Mouse (Mus musculus): ENCODE measurements at regions not wholly inside any gene's neighbourhood (a gene's known extent, or its start where the extent isn't known, plus 50 kb on each side); places are given as distances from the start of the nearest gene placed in this dataset.

GRCm38 (mm10) chr7:71500719-71501118 lies 149.4 kb upstream of the Gm10295 start:
- ATAC-seq (no peak; the same call in 1 of the 2 replicates), DNase-seq (ENCODE audit: low spot score) (peak; percentile 35)
- Histone ChIP-seq H3K4me3 (ENCODE audit: low read depth, low read length) (no peak overlapping the region), H3K36me3 (ENCODE audit: insufficient read depth, low read length) (no peaks in the 10 kb centered on the region), H3K27ac (ENCODE audit: low read length) (no peak overlapping the region), H3K4me2 (replicated peaks; ENCODE audit: low read depth, low read length) (no peak overlapping the region), H3K9ac (replicated peaks; ENCODE audit: low read depth) (no peak overlapping the region), H3K4me1 (ENCODE audit: insufficient read depth, low read depth, low read length) (no peaks in the 10 kb centered on the region), H3K9me3 (ENCODE audit: low read length) (no peaks in the 10 kb centered on the region), H3K27me3 (replicated peaks; ENCODE audit: insufficient read depth, low read length) (no peaks in the 10 kb centered on the region)
- TF ChIP-seq CTCF (IDR thresholded peaks at IDR 0.05) (no peak), EP300 (IDR thresholded peaks at IDR 0.05) (0 out of 2 replicates have a peak, but pooled peaks have one; percentile 21)
- WGBS: 24% methylated on average over 6 of the region's 6 CpGs

- TF ChIP-seq CTCF (IDR thresholded peaks at IDR 0.05) (no peak), EP300 (IDR thresholded peaks at IDR 0.05) (no peak)
- no peaks in the 10 kb centered on the region for H3K36me3 ChIP-seq (ENCODE audit: insufficient read depth, low read length)
- no peak overlapping the region for H3K4me3 ChIP-seq (ENCODE audit: low read depth, low read length)
- no peak overlapping the region for H3K9ac ChIP-seq (replicated peaks; ENCODE audit: low read depth)
- DNase-seq (ENCODE audit: low spot score) (peak; percentile 60), ATAC-seq (no peak)
- H3K4me2 ChIP-seq (replicated peaks; ENCODE audit: low read depth, low read length): no peak overlapping the region
- H3K4me1 ChIP-seq (ENCODE audit: insufficient read depth, low read depth, low read length): no peaks in the 10 kb centered on the region
- H3K27ac ChIP-seq (ENCODE audit: low read length): no peak overlapping the region
- WGBS: 39% methylated on average over 7 of the region's 7 CpGs
- no peaks in the 10 kb centered on the region for H3K9me3 ChIP-seq (ENCODE audit: low read length)
- H3K27me3 ChIP-seq (replicated peaks; ENCODE audit: insufficient read depth, low read length): no peaks in the 10 kb centered on the region
Observed at GRCm38 (mm10) chr7:71498123-71498522, 146.8 kb upstream of the Gm10295 start.

- H3K27ac ChIP-seq (ENCODE audit: low read length): no peak overlapping the region
- no peaks in the 10 kb centered on the region for H3K36me3 ChIP-seq (ENCODE audit: insufficient read depth, low read length)
- no peaks in the 10 kb centered on the region for H3K9me3 ChIP-seq (ENCODE audit: low read length)
- no peak overlapping the region for H3K4me3 ChIP-seq (ENCODE audit: low read depth, low read length)
- no peak overlapping the region for H3K9ac ChIP-seq (replicated peaks; ENCODE audit: low read depth)
- no peaks in the 10 kb centered on the region for H3K4me1 ChIP-seq (ENCODE audit: insufficient read depth, low read depth, low read length)
- TF ChIP-seq CTCF (IDR thresholded peaks at IDR 0.05): no peak
- TF ChIP-seq EP300 (IDR thresholded peaks at IDR 0.05): no peak
- no peak for ATAC-seq
- WGBS: 69% methylated on average over 4 of the region's 4 CpGs
- H3K4me2 ChIP-seq (replicated peaks; ENCODE audit: low read depth, low read length): no peak overlapping the region
- DNase-seq (ENCODE audit: low spot score): no peak
- H3K27me3 ChIP-seq (replicated peaks; ENCODE audit: insufficient read depth, low read length): no peaks in the 10 kb centered on the region
Observed at GRCm38 (mm10) chr7:71491128-71491527, 139.8 kb upstream of the Gm10295 start.

- Histone ChIP-seq H3K27me3 (replicated peaks; ENCODE audit: insufficient read depth, low read length) (no peaks in the 10 kb centered on the region), H3K4me1 (ENCODE audit: insufficient read depth, low read depth, low read length) (no peaks in the 10 kb centered on the region), H3K27ac (ENCODE audit: low read length) (no peak overlapping the region), H3K9me3 (ENCODE audit: low read length) (no peaks in the 10 kb centered on the region), H3K4me2 (replicated peaks; ENCODE audit: low read depth, low read length) (no peak overlapping the region), H3K36me3 (ENCODE audit: insufficient read depth, low read length) (no peaks in the 10 kb centered on the region), H3K4me3 (ENCODE audit: low read depth, low read length) (no peak overlapping the region), H3K9ac (replicated peaks; ENCODE audit: low read depth) (no peak overlapping the region)
- TF ChIP-seq CTCF (IDR thresholded peaks at IDR 0.05): no peak
- no peak for TF ChIP-seq EP300 (IDR thresholded peaks at IDR 0.05)
- ATAC-seq (no peak), DNase-seq (ENCODE audit: low spot score) (no peak)
- WGBS: 91% methylated on average over 7 of the region's 7 CpGs
Observed at GRCm38 (mm10) chr7:71488016-71488650, 136.8 kb upstream of the Gm10295 start.

- WGBS: 85% methylated on average over 4 of the region's 4 CpGs
- no peak overlapping the region for H3K27ac ChIP-seq (ENCODE audit: low read length)
- H3K9ac ChIP-seq (replicated peaks; ENCODE audit: low read depth): no peak overlapping the region
- no peak overlapping the region for H3K4me3 ChIP-seq (ENCODE audit: low read depth, low read length)
- H3K4me1 ChIP-seq (ENCODE audit: insufficient read depth, low read depth, low read length): peaks cover 4% of the 10 kb centered on the region; the same call in 1 of the 2 replicates
- no peaks in the 10 kb centered on the region for H3K9me3 ChIP-seq (ENCODE audit: low read length)
- no peaks in the 10 kb centered on the region for H3K27me3 ChIP-seq (replicated peaks; ENCODE audit: insufficient read depth, low read length)
- TF ChIP-seq CTCF (IDR thresholded peaks at IDR 0.05) (no peak), EP300 (IDR thresholded peaks at IDR 0.05) (no peak)
- ATAC-seq (no peak; the same call in 1 of the 2 replicates), DNase-seq (ENCODE audit: low spot score) (peak; percentile 19)
- no peaks in the 10 kb centered on the region for H3K36me3 ChIP-seq (ENCODE audit: insufficient read depth, low read length)
- no peak overlapping the region for H3K4me2 ChIP-seq (replicated peaks; ENCODE audit: low read depth, low read length)
Observed at GRCm38 (mm10) chr7:71475383-71475782, 124.1 kb upstream of the Gm10295 start.

DNA sequence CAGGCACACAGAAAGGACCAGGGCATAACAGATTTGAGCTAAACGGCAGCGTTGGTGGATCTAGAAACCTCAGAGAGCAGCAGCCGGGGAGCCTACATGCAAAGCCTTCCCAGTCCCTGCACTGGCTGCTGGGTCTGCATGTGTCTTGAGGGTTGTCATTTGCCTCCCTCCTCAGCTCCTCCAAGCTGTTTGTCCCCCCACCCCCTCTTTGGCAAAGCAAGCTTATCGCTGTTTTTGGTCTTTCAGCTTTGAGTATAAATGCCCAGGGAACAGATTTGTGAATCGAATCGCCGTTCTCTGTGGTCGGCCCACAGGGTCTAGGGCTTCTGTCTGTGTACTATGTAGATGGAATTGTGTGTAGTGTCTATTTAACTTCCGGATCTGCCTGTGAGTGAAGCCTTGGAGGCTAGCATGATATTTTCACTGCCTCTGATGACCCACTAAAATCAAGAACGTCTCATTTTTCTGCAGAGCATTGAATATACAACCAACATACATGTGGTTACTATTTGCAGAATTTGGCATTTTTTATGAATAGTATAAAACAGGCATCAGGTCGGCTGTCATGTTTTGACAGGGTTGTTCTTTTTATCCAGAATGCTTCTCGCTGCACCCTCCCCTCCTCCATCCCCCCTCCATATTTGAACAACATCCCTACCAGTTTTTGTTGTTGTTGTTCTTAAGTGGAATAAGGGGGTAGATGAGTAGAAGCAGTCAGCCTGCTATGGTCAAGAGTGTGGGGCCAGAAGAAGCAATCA lies 121.3 kb upstream of the Gm10295 start:
- peak; percentile 34 for ATAC-seq
- Histone ChIP-seq H3K4me3 (ENCODE audit: low read depth, low read length) (no peak overlapping the region), H3K4me2 (replicated peaks; ENCODE audit: low read depth, low read length) (peak overlapping the region; percentile 6; the same call in 1 of the 2 replicates)

More for the DNA sequence above, 121.3 kb upstream of the Gm10295 start:
- peaks cover 9% of the 10 kb centered on the region; the same call in 1 of the 2 replicates for H3K4me1 ChIP-seq (ENCODE audit: insufficient read depth, low read depth, low read length)
- H3K36me3 ChIP-seq (ENCODE audit: insufficient read depth, low read length): no peaks in the 10 kb centered on the region
- TF ChIP-seq EP300 (IDR thresholded peaks at IDR 0.05) (no peak), CTCF (IDR thresholded peaks at IDR 0.05) (no peak)
- H3K27ac ChIP-seq (ENCODE audit: low read length): peak overlapping the region; percentile 60
- H3K27me3 ChIP-seq (replicated peaks; ENCODE audit: insufficient read depth, low read length): no peaks in the 10 kb centered on the region
- 32% methylated on average over 12 of the region's 12 CpGs for WGBS
- no peak for DNase-seq (ENCODE audit: low spot score)
- no peaks in the 10 kb centered on the region for H3K9me3 ChIP-seq (ENCODE audit: low read length)
- no peak overlapping the region for H3K9ac ChIP-seq (replicated peaks; ENCODE audit: low read depth)

Measured in lung, postnatal 0 days (tissue).